Mouse (Mus musculus) heart, embryonic 10.5 days (tissue): ENCODE measurements around the gene Bclaf3. TPM values are rescaled to one million over a fixed set of nuclear protein-coding genes. Genes with fewer than 3 reads are reported as not detected.
"Not testable (repeated sequence)": the region's sequence is repeated elsewhere in the genome, so short reads cannot be mapped to it uniquely, and the experiment has no call there.

Experiments used
- DNase-seq: peaks from one replicate; pipeline ENCODE4 v3.0.0-alpha.2; 2017; ENCODE audit warnings: low spot score
- H3K27ac ChIP-seq: fragments of 300-500 bp; sonication (generic); 2 replicates; pipeline ENCODE4 v1.5.1; 2016; ENCODE audit warnings: mild to moderate bottlenecking
- H3K27me3 ChIP-seq: fragments of 300-500 bp; sonication (generic); 2 replicates; pipeline ENCODE4 v1.6.1; 2016; ENCODE audit warnings: mild to moderate bottlenecking; ENCODE audit not compliant: poor library complexity, insufficient read depth, severe bottlenecking
- H3K36me3 ChIP-seq: fragments of 300-500 bp; sonication (generic); 2 replicates; pipeline ENCODE4 v1.6.1; 2016; ENCODE audit warnings: mild to moderate bottlenecking, moderate library complexity
- H3K4me1 ChIP-seq: fragments of 300-500 bp; sonication (generic); 2 replicates; pipeline ENCODE4 v1.6.1; 2016; ENCODE audit warnings: mild to moderate bottlenecking
- H3K4me3 ChIP-seq: fragments of 300-500 bp; sonication (generic); 2 replicates; pipeline ENCODE4 v1.5.1; 2016; ENCODE audit warnings: mild to moderate bottlenecking, moderate library complexity
- H3K9me3 ChIP-seq: fragments of 300-500 bp; sonication (generic); 2 replicates; pipeline ENCODE4 v1.6.1; 2016; ENCODE audit warnings: mild to moderate bottlenecking, moderate library complexity
- WGBS: fragments of 180-500 bp; shearing (Covaris S2); methylation state at CpG from one replicate; pipeline ENCODE4 v1.1.7; 2016; 5-methylcytosine and 5-hydroxymethylcytosine counted together
- polyA plus RNA-seq: library from polyadenylated mRNA; unstranded; fragments of >200 nt; fragmentation: Nextera tagmentation; extraction: Ambion mirVana; gene quantifications from 2 replicates; pipeline ENCODE4 v1.2.1, GENCODE M21; 2016

The Bclaf3 gene
- polyA plus RNA-seq: 16.7 and 18.5 TPM in 2 replicates

GRCm38 (mm10) chrX:159526388-159526787 is at the start of gene Bclaf3:
Gene Bclaf3, plus strand, starts transcription at chrX:159526688.
- H3K36me3 ChIP-seq: no peaks in the 10 kb centered on the region
- no peak within 1 kb of the TSS for H3K27ac ChIP-seq
- no peak for DNase-seq
- peaks cover 11% of the 10 kb centered on the region; the same call in 1 of the 2 replicates for H3K27me3 ChIP-seq
- H3K9me3 ChIP-seq: no peaks in the 10 kb centered on the region
- no peaks in the 10 kb centered on the region for H3K4me1 ChIP-seq
- H3K4me3 ChIP-seq: no peak within 1 kb of the TSS
- whole genome bisulfite sequencing: 75% methylated on average over 6 of the region's 6 CpGs

GRCm38 (mm10) chrX:159478243-159478940 is 48.1 kb upstream of the Bclaf3 start:
- H3K9me3 ChIP-seq: not testable (repeated sequence)

GRCm38 (mm10) chrX:159484247-159484646 is 42.2 kb upstream of the Bclaf3 start:
- Histone ChIP-seq H3K9me3 (no peaks in the 10 kb centered on the region), H3K36me3 (no peaks in the 10 kb centered on the region), H3K27me3 (no peaks in the 10 kb centered on the region), H3K27ac (no peak overlapping the region), H3K4me3 (no peak overlapping the region), H3K4me1 (no peaks in the 10 kb centered on the region)
- WGBS: 79% methylated on average over 1 of the region's 1 CpGs
- DNase-seq: no peak

More at GRCm38 (mm10) chrX:159478243-159478940, 48.1 kb upstream of the Bclaf3 start:
- 51% methylated on average over 4 of the region's 4 CpGs for WGBS
- not testable (repeated sequence) for DNase-seq, H3K27me3 ChIP-seq, H3K27ac ChIP-seq, H3K4me3 ChIP-seq, H3K4me1 ChIP-seq, H3K36me3 ChIP-seq

GRCm38 (mm10) chrX:159503181-159503580 is 23.3 kb upstream of the Bclaf3 start:
- no peaks in the 10 kb centered on the region for H3K4me1 ChIP-seq
- DNase-seq: no peak
- H3K4me3 ChIP-seq: no peak overlapping the region
- H3K36me3 ChIP-seq: no peaks in the 10 kb centered on the region
- no peaks in the 10 kb centered on the region for H3K9me3 ChIP-seq
- no peak overlapping the region for H3K27ac ChIP-seq
- 48% methylated on average over 2 of the region's 2 CpGs for WGBS
- no peaks in the 10 kb centered on the region for H3K27me3 ChIP-seq

GRCm38 (mm10) chrX:159508331-159509036 is 18.0 kb upstream of the Bclaf3 start:
- H3K27me3 ChIP-seq: no peaks in the 10 kb centered on the region
- WGBS: 58% methylated on average over 19 of the region's 19 CpGs
- no peaks in the 10 kb centered on the region for H3K9me3 ChIP-seq

GRCm38 (mm10) chrX:159509042-159509441 is 17.4 kb upstream of the Bclaf3 start:
- H3K27me3 ChIP-seq: no peaks in the 10 kb centered on the region
- DNase-seq: no peak
- WGBS: 86% methylated on average over 4 of the region's 4 CpGs
- no peaks in the 10 kb centered on the region for H3K36me3 ChIP-seq
- no peaks in the 10 kb centered on the region for H3K9me3 ChIP-seq
- no peaks in the 10 kb centered on the region for H3K4me1 ChIP-seq
- no peak overlapping the region for H3K4me3 ChIP-seq
- H3K27ac ChIP-seq: no peak overlapping the region

More at GRCm38 (mm10) chrX:159508331-159509036, 18.0 kb upstream of the Bclaf3 start:
- Histone ChIP-seq H3K4me3 (no peak overlapping the region), H3K36me3 (no peaks in the 10 kb centered on the region), H3K4me1 (no peaks in the 10 kb centered on the region), H3K27ac (no peak overlapping the region)
- DNase-seq: no peak

- 71% methylated on average over 19 of the region's 19 CpGs for WGBS
- Histone ChIP-seq H3K9me3 (no peaks in the 10 kb centered on the region), H3K4me3 (no peak overlapping the region), H3K36me3 (no peaks in the 10 kb centered on the region), H3K27me3 (no peaks in the 10 kb centered on the region), H3K4me1 (no peaks in the 10 kb centered on the region), H3K27ac (no peak overlapping the region)
- no peak for DNase-seq
These were observed 16.4 kb upstream of the Bclaf3 start for GRCm38 (mm10) chrX:159509847-159510715.

- DNase-seq: no peak
- whole genome bisulfite sequencing: 57% methylated on average over 9 of the region's 9 CpGs
- no peak overlapping the region for H3K4me3 ChIP-seq
These were observed 15.8 kb upstream of the Bclaf3 start for GRCm38 (mm10) chrX:159510716-159511051.

GRCm38 (mm10) chrX:159515599-159515998 is 10.9 kb upstream of the Bclaf3 start:
- WGBS: 86% methylated on average over 6 of the region's 6 CpGs
- Histone ChIP-seq H3K4me1 (no peaks in the 10 kb centered on the region), H3K27ac (no peak overlapping the region), H3K36me3 (no peaks in the 10 kb centered on the region), H3K9me3 (no peaks in the 10 kb centered on the region), H3K27me3 (no peaks in the 10 kb centered on the region), H3K4me3 (no peak overlapping the region)
- DNase-seq: no peak

More at GRCm38 (mm10) chrX:159510716-159511051, 15.8 kb upstream of the Bclaf3 start:
- no peaks in the 10 kb centered on the region for H3K9me3 ChIP-seq
- no peaks in the 10 kb centered on the region for H3K4me1 ChIP-seq
- no peaks in the 10 kb centered on the region for H3K27me3 ChIP-seq
- H3K27ac ChIP-seq: no peak overlapping the region
- no peaks in the 10 kb centered on the region for H3K36me3 ChIP-seq

GRCm38 (mm10) chrX:159521780-159522179 is 4.7 kb upstream of the Bclaf3 start:
- no peak overlapping the region for H3K27ac ChIP-seq
- no peaks in the 10 kb centered on the region for H3K4me1 ChIP-seq
- H3K4me3 ChIP-seq: no peak overlapping the region
- WGBS: 65% methylated on average over 3 of the region's 3 CpGs
- no peaks in the 10 kb centered on the region for H3K9me3 ChIP-seq
- peaks cover 6% of the 10 kb centered on the region; the same call in 1 of the 2 replicates for H3K27me3 ChIP-seq
- no peaks in the 10 kb centered on the region for H3K36me3 ChIP-seq
- DNase-seq: no peak

- Histone ChIP-seq H3K27me3 (peaks cover 11% of the 10 kb centered on the region; the same call in 1 of the 2 replicates), H3K27ac (no peak overlapping the region), H3K4me1 (no peaks in the 10 kb centered on the region), H3K4me3 (no peak overlapping the region), H3K9me3 (no peaks in the 10 kb centered on the region), H3K36me3 (no peaks in the 10 kb centered on the region)
- DNase-seq: no peak
- WGBS: 72% methylated on average over 4 of the region's 4 CpGs
These were observed 3.8 kb upstream of the Bclaf3 start for GRCm38 (mm10) chrX:159522651-159523050.

GRCm38 (mm10) chrX:159532427-159532810 is 5.9 kb downstream of the Bclaf3 start:
- 9% methylated on average over 37 of the region's 38 CpGs for WGBS
- no peaks in the 10 kb centered on the region for H3K4me1 ChIP-seq
- H3K36me3 ChIP-seq: no peaks in the 10 kb centered on the region
- peak overlapping the region; percentile 72 for H3K4me3 ChIP-seq
- H3K27ac ChIP-seq: peak overlapping the region; percentile 87
- no peaks in the 10 kb centered on the region; the same call in 1 of the 2 replicates for H3K27me3 ChIP-seq
- DNase-seq: peak; percentile 97
- H3K9me3 ChIP-seq: no peaks in the 10 kb centered on the region
